Mouse (Mus musculus): ENCODE results near the gene Gnai3. TPM values are rescaled to one million over a fixed set of nuclear protein-coding genes. Genes with fewer than 3 reads are reported as not detected.

The Gnai3 gene
- total RNA-seq, 2 experiments from 2014 or later = 18.3 to 20.0 TPM

GRCm38 (mm10) chr3:108117465-108117864 lies 28.5 kb downstream of the Gnai3 start:
- intact Hi-C loops (cut with DNase I) = no loop called here
- DNase-seq = no peak

GRCm38 (mm10) chr3:108113591-108114289 lies 32.2 kb downstream of the Gnai3 start:
- DNase-seq = no peak

GRCm38 (mm10) chr3:108112666-108113065 lies 33.3 kb downstream of the Gnai3 start:
- no peak for DNase-seq
- intact Hi-C loops (cut with DNase I) = no loop called here

More at GRCm38 (mm10) chr3:108113591-108114289, 32.2 kb downstream of the Gnai3 start:
- intact Hi-C loops (cut with DNase I) = no loop called here

- intact Hi-C loops (cut with DNase I) = no loop called here
- DNase-seq = no peak
These were observed 33.7 kb downstream of the Gnai3 start for GRCm38 (mm10) chr3:108112246-108112645.

- intact Hi-C loops (cut with DNase I) = no loop called here
These were observed 34.6 kb downstream of the Gnai3 start for GRCm38 (mm10) chr3:108111320-108111719.

GRCm38 (mm10) chr3:108105281-108105680 lies 40.7 kb downstream of the Gnai3 start:
- intact Hi-C loops (cut with DNase I) = no loop called here

More at GRCm38 (mm10) chr3:108111320-108111719, 34.6 kb downstream of the Gnai3 start:
- DNase-seq = no peak

GRCm38 (mm10) chr3:108102075-108102474 lies 43.9 kb downstream of the Gnai3 start:
- intact Hi-C loops (cut with DNase I) = no loop called here
- no peak for DNase-seq

More at GRCm38 (mm10) chr3:108105281-108105680, 40.7 kb downstream of the Gnai3 start:
- DNase-seq = no peak

- DNase-seq = no peak
- intact Hi-C loops (cut with DNase I) = no loop called here
These were observed 44.4 kb downstream of the Gnai3 start for GRCm38 (mm10) chr3:108101594-108101993.

- intact Hi-C loops (cut with DNase I) = no loop called here
- DNase-seq = no peak
These were observed 47.6 kb downstream of the Gnai3 start for GRCm38 (mm10) chr3:108098316-108098715.

GRCm38 (mm10) chr3:108097656-108098055 lies 48.3 kb downstream of the Gnai3 start:
- intact Hi-C loops (cut with DNase I) = no loop called here
- no peak for DNase-seq

GRCm38 (mm10) chr3:108096726-108097125 lies 49.2 kb downstream of the Gnai3 start:
- no peak for DNase-seq
- intact Hi-C loops (cut with DNase I) = no loop called here

- DNase-seq = no peak
- intact Hi-C loops (cut with DNase I) = no loop called here
These were observed 49.7 kb downstream of the Gnai3 start for GRCm38 (mm10) chr3:108096226-108096625.

- DNase-seq = no peak
- intact Hi-C loops (cut with DNase I) = no loop called here
These were observed 50.8 kb downstream of the Gnai3 start for GRCm38 (mm10) chr3:108094976-108095760.

GRCm38 (mm10) chr3:108094146-108094545 lies 51.8 kb downstream of the Gnai3 start:
- intact Hi-C loops (cut with DNase I) = no loop called here
- no peak for DNase-seq

- intact Hi-C loops (cut with DNase I) = no loop called here
These were observed 52.6 kb downstream of the Gnai3 start for GRCm38 (mm10) chr3:108093306-108093705.

GRCm38 (mm10) chr3:108092536-108093115 lies 53.3 kb downstream of the Gnai3 start, which contains the start of gene Gnat2:
Gnat2 (plus strand) TSS chr3:108092789.
- DNase-seq = no peak
- intact Hi-C loops (cut with DNase I) = no loop called here

More at GRCm38 (mm10) chr3:108093306-108093705, 52.6 kb downstream of the Gnai3 start:
- DNase-seq = no peak

- no peak for DNase-seq
- intact Hi-C loops (cut with DNase I) = no loop called here
These were observed 53.9 kb downstream of the Gnai3 start for GRCm38 (mm10) chr3:108092030-108092429.

- intact Hi-C loops (cut with DNase I) = no loop called here
These were observed 55.4 kb downstream of the Gnai3 start for GRCm38 (mm10) chr3:108090561-108090960.

GRCm38 (mm10) chr3:108089916-108090315 lies 56.0 kb downstream of the Gnai3 start:
- intact Hi-C loops (cut with DNase I) = loop anchor here (5.0 kb wide), 1 partner anchor 112 kb away; the partner anchor contains the start of gene Cyb561d1
- no peak for DNase-seq

More at GRCm38 (mm10) chr3:108090561-108090960, 55.4 kb downstream of the Gnai3 start:
- DNase-seq = no peak

GRCm38 (mm10) chr3:108088842-108089380 lies 57.0 kb downstream of the Gnai3 start:
- intact Hi-C loops (cut with DNase I) = loop anchor here (5.0 kb wide), 1 partner anchor 113 kb away; the partner anchor contains the start of gene Cyb561d1
- no peak for DNase-seq

GRCm38 (mm10) chr3:108087329-108087728 lies 58.6 kb downstream of the Gnai3 start:
- intact Hi-C loops (cut with DNase I) = loop anchor here (2.0 to 5.0 kb wide), 2 partner anchors 57 to 115 kb away; partner anchors contain the start of gene Cyb561d1
- no peak for DNase-seq
